Mouse (Mus musculus) monocyte, adult 5-6 weeks (primary cell): ENCODE measurements around the gene Smoc1. TPM values are rescaled to one million over a fixed set of nuclear protein-coding genes. Genes with fewer than 3 reads are reported as not detected.

Experiments used
- ATAC-seq: fragments of 153-309, 156-312 bp; replicated peaks from 2 replicates; pipeline ENCODE4 v1.8.0; 2017; ENCODE audit warnings: mild to moderate bottlenecking; ENCODE audit not compliant: low TSS enrichment, insufficient number of reproducible peaks, severe bottlenecking, poor library complexity, low FRiP score
- total RNA-seq: library from RNA; stranded (forward); fragments of 200-1000, 200-491, 200-594 nt; gene quantifications from 3 replicates; pipeline ENCODE4 v1.2.3, GENCODE M21; 2017

Gene Smoc1
- total RNA-seq, 1 experiment from 2014 or later, result 0.19 TPM

GRCm38 (mm10) chr12:81227767-81228460 lies 201.3 kb downstream of the Smoc1 start:
- ATAC-seq, result no peak

GRCm38 (mm10) chr12:81233746-81234380 lies 207.3 kb downstream of the Smoc1 start:
- no peak for ATAC-seq

GRCm38 (mm10) chr12:81235456-81236330 lies 209.1 kb downstream of the Smoc1 start:
- no peak for ATAC-seq

Other genes starting within 250 kb of the Smoc1 start
- 49.0 to 81.1 TPM (median 52.5 TPM) in 3 replicates for gene Susd6, start 236.3 kb upstream of the Smoc1 start, total RNA-seq
- gene Srsf5, start 81.3 kb upstream of the Smoc1 start, total RNA-seq, result 2,019 to 2,319 TPM (median 2,246 TPM) in 3 replicates
- 3.2 TPM in 1 of 3 replicates, not detected in the others for gene Slc10a1, start 58.1 kb upstream of the Smoc1 start, total RNA-seq